Mouse (Mus musculus): ENCODE data around the gene Kbtbd4. TPM values are rescaled to one million over a fixed set of nuclear protein-coding genes. Genes with fewer than 3 reads are reported as not detected.
A peak's percentile ranks its signal among the peaks of the same experiment; 100 is the strongest.

Gene Kbtbd4
- 48.2 and 49.5 TPM in 2 replicates for polyA plus RNA-seq (2014; fragmentation: Nextera tagmentation; extraction: Ambion mirVana)

GRCm38 (mm10) chr2:90904076-90904855, at the start of gene Kbtbd4, which contains the start of gene Ndufs3:
Gene Kbtbd4 (plus strand): TSS chr2:90904740.
Gene Ndufs3 (minus strand): TSS chr2:90904827.
- peak; percentile 93 for DNase-seq (ENCODE audit: low spot score)
- H3K27ac ChIP-seq (ENCODE audit: low read depth, low read length), result peak within 1 kb of the TSS; percentile 75
- H3K9me3 ChIP-seq (ENCODE audit: control insufficient read depth, low read length), result no peaks in the 10 kb centered on the region
- WGBS, result under 1% methylated on average over 43 of the region's 43 CpGs
- peaks cover 8% of the 10 kb centered on the region for H3K36me3 ChIP-seq (ENCODE audit: control insufficient read depth, insufficient read depth, low read length)
- peak within 1 kb of the TSS; percentile 63 for H3K4me2 ChIP-seq (ENCODE audit: low read depth)
- no peaks in the 10 kb centered on the region for H3K27me3 ChIP-seq (ENCODE audit: control insufficient read depth, insufficient read depth, low read length)
- peak within 1 kb of the TSS; percentile 66 for H3K4me3 ChIP-seq (ENCODE audit: low read depth, low read length)
- H3K4me1 ChIP-seq (ENCODE audit: control insufficient read depth, insufficient read depth, low read length), result peaks cover 8% of the 10 kb centered on the region
- peak; percentile 90 for ATAC-seq (ENCODE audit: insufficient read depth, low FRiP score, low TSS enrichment)
- H3K9ac ChIP-seq (ENCODE audit: low read length), result peak within 1 kb of the TSS; percentile 83

GRCm38 (mm10) chr2:90861486-90861885, 43.1 kb upstream of the Kbtbd4 start:
- no peaks in the 10 kb centered on the region for H3K27me3 ChIP-seq (ENCODE audit: control insufficient read depth, insufficient read depth, low read length)
- 92% methylated on average over 2 of the region's 2 CpGs for WGBS
- H3K36me3 ChIP-seq (ENCODE audit: control insufficient read depth, insufficient read depth, low read length), result peaks cover 5% of the 10 kb centered on the region
- H3K4me1 ChIP-seq (ENCODE audit: control insufficient read depth, insufficient read depth, low read length), result no peaks in the 10 kb centered on the region
- H3K27ac ChIP-seq (ENCODE audit: low read depth, low read length), result no peak overlapping the region
- DNase-seq (ENCODE audit: low spot score) (no peak), ATAC-seq (ENCODE audit: insufficient read depth, low FRiP score, low TSS enrichment) (no peak)
- no peak overlapping the region for H3K9ac ChIP-seq (ENCODE audit: low read length)
- no peaks in the 10 kb centered on the region for H3K9me3 ChIP-seq (ENCODE audit: control insufficient read depth, low read length)
- no peak overlapping the region for H3K4me2 ChIP-seq (ENCODE audit: low read depth)
- H3K4me3 ChIP-seq (ENCODE audit: low read depth, low read length), result no peak overlapping the region

GRCm38 (mm10) chr2:90864184-90864583, 40.4 kb upstream of the Kbtbd4 start:
- Histone ChIP-seq H3K36me3 (ENCODE audit: control insufficient read depth, insufficient read depth, low read length) (peaks cover 5% of the 10 kb centered on the region), H3K27me3 (ENCODE audit: control insufficient read depth, insufficient read depth, low read length) (no peaks in the 10 kb centered on the region), H3K9ac (ENCODE audit: low read length) (no peak overlapping the region), H3K4me2 (ENCODE audit: low read depth) (no peak overlapping the region), H3K4me3 (ENCODE audit: low read depth, low read length) (no peak overlapping the region), H3K27ac (ENCODE audit: low read depth, low read length) (no peak overlapping the region), H3K9me3 (ENCODE audit: control insufficient read depth, low read length) (no peaks in the 10 kb centered on the region), H3K4me1 (ENCODE audit: control insufficient read depth, insufficient read depth, low read length) (no peaks in the 10 kb centered on the region)
- no peak for DNase-seq (ENCODE audit: low spot score)
- ATAC-seq (ENCODE audit: insufficient read depth, low FRiP score, low TSS enrichment), result peak; percentile 54; the same call in 1 of the 2 replicates

GRCm38 (mm10) chr2:90866524-90866923, 38.0 kb upstream of the Kbtbd4 start:
- WGBS, result 51% methylated on average over 3 of the region's 3 CpGs
- peak; percentile 87 for ATAC-seq (ENCODE audit: insufficient read depth, low FRiP score, low TSS enrichment)

GRCm38 (mm10) chr2:90870136-90870601, 34.4 kb upstream of the Kbtbd4 start:
- Histone ChIP-seq H3K4me1 (ENCODE audit: control insufficient read depth, insufficient read depth, low read length) (no peaks in the 10 kb centered on the region), H3K27ac (ENCODE audit: low read depth, low read length) (no peak overlapping the region), H3K9ac (ENCODE audit: low read length) (no peak overlapping the region), H3K4me3 (ENCODE audit: low read depth, low read length) (no peak overlapping the region), H3K36me3 (ENCODE audit: control insufficient read depth, insufficient read depth, low read length) (no peaks in the 10 kb centered on the region), H3K27me3 (ENCODE audit: control insufficient read depth, insufficient read depth, low read length) (no peaks in the 10 kb centered on the region), H3K4me2 (ENCODE audit: low read depth) (no peak overlapping the region), H3K9me3 (ENCODE audit: control insufficient read depth, low read length) (no peaks in the 10 kb centered on the region)
- ATAC-seq (ENCODE audit: insufficient read depth, low FRiP score, low TSS enrichment) (no peak), DNase-seq (ENCODE audit: low spot score) (no peak)
- WGBS, result 54% methylated on average over 4 of the region's 4 CpGs

More at GRCm38 (mm10) chr2:90866524-90866923, 38.0 kb upstream of the Kbtbd4 start:
- peak; percentile 82 for DNase-seq (ENCODE audit: low spot score)
- H3K4me3 ChIP-seq (ENCODE audit: low read depth, low read length), result no peak overlapping the region
- H3K36me3 ChIP-seq (ENCODE audit: control insufficient read depth, insufficient read depth, low read length), result no peaks in the 10 kb centered on the region
- no peak overlapping the region for H3K27ac ChIP-seq (ENCODE audit: low read depth, low read length)
- no peaks in the 10 kb centered on the region for H3K4me1 ChIP-seq (ENCODE audit: control insufficient read depth, insufficient read depth, low read length)
- H3K9me3 ChIP-seq (ENCODE audit: control insufficient read depth, low read length), result no peaks in the 10 kb centered on the region
- H3K27me3 ChIP-seq (ENCODE audit: control insufficient read depth, insufficient read depth, low read length), result no peaks in the 10 kb centered on the region
- H3K9ac ChIP-seq (ENCODE audit: low read length), result no peak overlapping the region
- H3K4me2 ChIP-seq (ENCODE audit: low read depth), result no peak overlapping the region

- Histone ChIP-seq H3K9me3 (ENCODE audit: control insufficient read depth, low read length) (no peaks in the 10 kb centered on the region), H3K36me3 (ENCODE audit: control insufficient read depth, insufficient read depth, low read length) (no peaks in the 10 kb centered on the region), H3K4me3 (ENCODE audit: low read depth, low read length) (no peak overlapping the region), H3K4me1 (ENCODE audit: control insufficient read depth, insufficient read depth, low read length) (no peaks in the 10 kb centered on the region), H3K4me2 (ENCODE audit: low read depth) (no peak overlapping the region), H3K27ac (ENCODE audit: low read depth, low read length) (no peak overlapping the region), H3K27me3 (ENCODE audit: control insufficient read depth, insufficient read depth, low read length) (no peaks in the 10 kb centered on the region), H3K9ac (ENCODE audit: low read length) (no peak overlapping the region)
- 65% methylated on average over 8 of the region's 8 CpGs for WGBS
- ATAC-seq (ENCODE audit: insufficient read depth, low FRiP score, low TSS enrichment), result no peak
- DNase-seq (ENCODE audit: low spot score), result no peak
Measured at GRCm38 (mm10) chr2:90871180-90871961, 33.2 kb upstream of the Kbtbd4 start.

GRCm38 (mm10) chr2:90874025-90874424, 30.5 kb upstream of the Kbtbd4 start:
- no peak overlapping the region for H3K4me2 ChIP-seq (ENCODE audit: low read depth)
- ATAC-seq (ENCODE audit: insufficient read depth, low FRiP score, low TSS enrichment) (no peak), DNase-seq (ENCODE audit: low spot score) (no peak)
- no peaks in the 10 kb centered on the region for H3K27me3 ChIP-seq (ENCODE audit: control insufficient read depth, insufficient read depth, low read length)
- H3K4me3 ChIP-seq (ENCODE audit: low read depth, low read length), result no peak overlapping the region
- no peaks in the 10 kb centered on the region for H3K4me1 ChIP-seq (ENCODE audit: control insufficient read depth, insufficient read depth, low read length)
- H3K27ac ChIP-seq (ENCODE audit: low read depth, low read length), result no peak overlapping the region
- no peaks in the 10 kb centered on the region for H3K36me3 ChIP-seq (ENCODE audit: control insufficient read depth, insufficient read depth, low read length)
- no peaks in the 10 kb centered on the region for H3K9me3 ChIP-seq (ENCODE audit: control insufficient read depth, low read length)
- H3K9ac ChIP-seq (ENCODE audit: low read length), result no peak overlapping the region
- 86% methylated on average over 1 of the region's 1 CpGs for WGBS

GRCm38 (mm10) chr2:90875239-90875638, 29.3 kb upstream of the Kbtbd4 start:
- ATAC-seq (ENCODE audit: insufficient read depth, low FRiP score, low TSS enrichment) (no peak), DNase-seq (ENCODE audit: low spot score) (no peak)
- H3K27me3 ChIP-seq (ENCODE audit: control insufficient read depth, insufficient read depth, low read length), result peaks cover 3% of the 10 kb centered on the region; the same call in 1 of the 2 replicates
- H3K4me2 ChIP-seq (ENCODE audit: low read depth), result no peak overlapping the region
- H3K36me3 ChIP-seq (ENCODE audit: control insufficient read depth, insufficient read depth, low read length), result no peaks in the 10 kb centered on the region
- H3K9me3 ChIP-seq (ENCODE audit: control insufficient read depth, low read length), result no peaks in the 10 kb centered on the region
- no peak overlapping the region for H3K27ac ChIP-seq (ENCODE audit: low read depth, low read length)
- no peak overlapping the region for H3K4me3 ChIP-seq (ENCODE audit: low read depth, low read length)
- no peaks in the 10 kb centered on the region for H3K4me1 ChIP-seq (ENCODE audit: control insufficient read depth, insufficient read depth, low read length)
- 84% methylated on average over 2 of the region's 2 CpGs for whole genome bisulfite sequencing
- H3K9ac ChIP-seq (ENCODE audit: low read length), result no peak overlapping the region
